Mouse (Mus musculus): ENCODE measurements around the gene Babam2.

Gene Babam2

GRCm38 (mm10) chr5:31880457-31880856 is 183.0 kb downstream of the Babam2 start:
- no peak for DNase-seq (ENCODE audit: low read depth, low spot score)

GRCm38 (mm10) chr5:31882297-31882696 is 184.8 kb downstream of the Babam2 start:
- no peak for DNase-seq (ENCODE audit: low read depth, low spot score)

GRCm38 (mm10) chr5:31884962-31885361 is 187.5 kb downstream of the Babam2 start:
- no peak for DNase-seq (ENCODE audit: low read depth, low spot score)

- DNase-seq (ENCODE audit: low read depth, low spot score) = no peak
Measured at GRCm38 (mm10) chr5:31887590-31887989, 190.1 kb downstream of the Babam2 start.

- DNase-seq (ENCODE audit: low read depth, low spot score) = no peak
Measured at GRCm38 (mm10) chr5:31888341-31888740, 190.9 kb downstream of the Babam2 start.

GRCm38 (mm10) chr5:31892631-31893030 is 195.1 kb downstream of the Babam2 start:
- no peak for DNase-seq (ENCODE audit: low read depth, low spot score)

- DNase-seq (ENCODE audit: low read depth, low spot score) = no peak
Measured at GRCm38 (mm10) chr5:31899901-31900300, 202.4 kb downstream of the Babam2 start.

- no peak for DNase-seq (ENCODE audit: low read depth, low spot score)
Measured at GRCm38 (mm10) chr5:31902144-31902543, 204.7 kb downstream of the Babam2 start.

- DNase-seq (ENCODE audit: low read depth, low spot score) = no peak
Measured at GRCm38 (mm10) chr5:31902891-31903290, 205.4 kb downstream of the Babam2 start.

- no peak for DNase-seq (ENCODE audit: low read depth, low spot score)
Measured at GRCm38 (mm10) chr5:31904968-31905683, 207.6 kb downstream of the Babam2 start.

GRCm38 (mm10) chr5:31905808-31906207 is 208.3 kb downstream of the Babam2 start:
- DNase-seq (ENCODE audit: low read depth, low spot score) = no peak

- no peak for DNase-seq (ENCODE audit: low read depth, low spot score)
Measured at GRCm38 (mm10) chr5:31906286-31906951, 208.9 kb downstream of the Babam2 start.

GRCm38 (mm10) chr5:31907959-31908358 is 210.5 kb downstream of the Babam2 start:
- DNase-seq (ENCODE audit: low read depth, low spot score) = no peak

- DNase-seq (ENCODE audit: low read depth, low spot score) = no peak
Measured at GRCm38 (mm10) chr5:31908818-31909217, 211.3 kb downstream of the Babam2 start.

- no peak for DNase-seq (ENCODE audit: low read depth, low spot score)
Measured at GRCm38 (mm10) chr5:31916241-31916640, 218.8 kb downstream of the Babam2 start.

GRCm38 (mm10) chr5:31918566-31918965 is 221.1 kb downstream of the Babam2 start:
- DNase-seq (ENCODE audit: low read depth, low spot score) = no peak

GRCm38 (mm10) chr5:31920129-31920528 is 222.6 kb downstream of the Babam2 start:
- DNase-seq (ENCODE audit: low read depth, low spot score) = no peak

GRCm38 (mm10) chr5:31920890-31921289 is 223.4 kb downstream of the Babam2 start:
- DNase-seq (ENCODE audit: low read depth, low spot score) = no peak

GRCm38 (mm10) chr5:31924075-31924474 is 226.6 kb downstream of the Babam2 start:
- DNase-seq (ENCODE audit: low read depth, low spot score) = no peak

GRCm38 (mm10) chr5:31926551-31926950 is 229.1 kb downstream of the Babam2 start:
- DNase-seq (ENCODE audit: low read depth, low spot score) = no peak

- no peak for DNase-seq (ENCODE audit: low read depth, low spot score)
Measured at GRCm38 (mm10) chr5:31929007-31929406, 231.5 kb downstream of the Babam2 start.

- DNase-seq (ENCODE audit: low read depth, low spot score) = no peak
Measured at GRCm38 (mm10) chr5:31931127-31931625, 233.7 kb downstream of the Babam2 start.

GRCm38 (mm10) chr5:31931637-31932036 is 234.2 kb downstream of the Babam2 start:
- DNase-seq (ENCODE audit: low read depth, low spot score) = no peak

Data from forelimb bud, embryonic 11.5 days (tissue).